Mouse (Mus musculus): ENCODE measurements around the gene 1700010I14Rik. TPM values are rescaled to one million over a fixed set of nuclear protein-coding genes. Genes with fewer than 3 reads are reported as not detected.

Gene 1700010I14Rik
- polyA plus RNA-seq, 1 experiment from 2014 or later = 2.3 TPM

GRCm38 (mm10) chr17:8986551-8986950 lies 1.6 kb upstream of the 1700010I14Rik start:
- H3K4me2 ChIP-seq (ENCODE audit: low read depth, severe bottlenecking) = no peak overlapping the region
- 88% methylated on average over 2 of the region's 2 CpGs for WGBS
- no peak overlapping the region for H3K9ac ChIP-seq (ENCODE audit: low read length)
- no peak for ATAC-seq (ENCODE audit: insufficient number of reproducible peaks, low FRiP score, low TSS enrichment, low read depth)
- DNase-seq (ENCODE audit: low spot score) = no peak
- H3K27me3 ChIP-seq (ENCODE audit: control insufficient read depth, insufficient read depth, low read length) = no peaks in the 10 kb centered on the region
- no peaks in the 10 kb centered on the region for H3K36me3 ChIP-seq (ENCODE audit: control insufficient read depth, insufficient read depth, low read length)
- H3K27ac ChIP-seq (replicated peaks; ENCODE audit: low read depth, low read length) = no peak overlapping the region
- no peaks in the 10 kb centered on the region for H3K4me1 ChIP-seq (ENCODE audit: control insufficient read depth, insufficient read depth, low read length)
- H3K9me3 ChIP-seq (ENCODE audit: control insufficient read depth, low read length) = no peaks in the 10 kb centered on the region
- no peak overlapping the region for H3K4me3 ChIP-seq (ENCODE audit: low read depth, low read length)

GRCm38 (mm10) chr17:8987369-8987768 lies 764 bp upstream of the 1700010I14Rik start:
- H3K4me1 ChIP-seq (ENCODE audit: control insufficient read depth, insufficient read depth, low read length) = no peaks in the 10 kb centered on the region
- H3K9me3 ChIP-seq (ENCODE audit: control insufficient read depth, low read length) = no peaks in the 10 kb centered on the region
- H3K27ac ChIP-seq (replicated peaks; ENCODE audit: low read depth, low read length) = no peak overlapping the region
- no peaks in the 10 kb centered on the region for H3K27me3 ChIP-seq (ENCODE audit: control insufficient read depth, insufficient read depth, low read length)
- no peak for DNase-seq (ENCODE audit: low spot score)
- H3K4me2 ChIP-seq (ENCODE audit: low read depth, severe bottlenecking) = no peak overlapping the region
- ATAC-seq (ENCODE audit: insufficient number of reproducible peaks, low FRiP score, low TSS enrichment, low read depth) = 0 out of 2 replicates have a peak, but pooled peaks have one; percentile 54
- no peaks in the 10 kb centered on the region for H3K36me3 ChIP-seq (ENCODE audit: control insufficient read depth, insufficient read depth, low read length)
- 83% methylated on average over 5 of the region's 5 CpGs for WGBS
- no peak overlapping the region for H3K9ac ChIP-seq (ENCODE audit: low read length)
- no peak overlapping the region for H3K4me3 ChIP-seq (ENCODE audit: low read depth, low read length)

DNA sequence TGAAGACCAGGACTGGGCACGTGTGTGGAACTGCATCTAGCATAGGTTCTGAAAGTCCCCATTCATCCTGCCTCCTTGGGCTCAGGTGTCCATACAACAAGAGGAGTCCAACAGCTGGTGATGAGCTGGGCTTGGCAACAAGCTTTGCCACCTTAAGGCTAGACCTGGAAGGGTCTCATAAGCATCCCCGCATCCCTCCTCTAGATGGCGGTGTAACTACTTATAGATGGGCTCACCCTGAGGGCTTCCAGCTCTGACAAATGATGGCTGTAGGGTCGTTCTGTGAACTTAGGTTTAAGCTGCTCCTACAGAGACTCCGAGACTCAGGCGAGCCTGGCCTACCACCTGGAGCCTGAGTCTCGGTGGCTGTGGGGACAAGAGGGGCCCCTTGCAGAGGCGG lies 3.0 kb downstream of the 1700010I14Rik start:
- Histone ChIP-seq H3K4me2 (ENCODE audit: low read depth, severe bottlenecking) (no peak overlapping the region), H3K9me3 (ENCODE audit: control insufficient read depth, low read length) (no peaks in the 10 kb centered on the region), H3K9ac (ENCODE audit: low read length) (no peak overlapping the region), H3K36me3 (ENCODE audit: control insufficient read depth, insufficient read depth, low read length) (no peaks in the 10 kb centered on the region), H3K4me1 (ENCODE audit: control insufficient read depth, insufficient read depth, low read length) (no peaks in the 10 kb centered on the region), H3K4me3 (ENCODE audit: low read depth, low read length) (no peak overlapping the region), H3K27me3 (ENCODE audit: control insufficient read depth, insufficient read depth, low read length) (no peaks in the 10 kb centered on the region), H3K27ac (replicated peaks; ENCODE audit: low read depth, low read length) (no peak overlapping the region)
- peak; percentile 42 for DNase-seq (ENCODE audit: low spot score)
- ATAC-seq (ENCODE audit: insufficient number of reproducible peaks, low FRiP score, low TSS enrichment, low read depth) = no peak
- WGBS = 25% methylated on average over 8 of the region's 8 CpGs

- ATAC-seq (ENCODE audit: insufficient number of reproducible peaks, low FRiP score, low TSS enrichment, low read depth) (no peak), DNase-seq (ENCODE audit: low spot score) (no peak)
- Histone ChIP-seq H3K27ac (replicated peaks; ENCODE audit: low read depth, low read length) (no peak overlapping the region), H3K4me1 (ENCODE audit: control insufficient read depth, insufficient read depth, low read length) (no peaks in the 10 kb centered on the region), H3K4me3 (ENCODE audit: low read depth, low read length) (no peak overlapping the region), H3K4me2 (ENCODE audit: low read depth, severe bottlenecking) (no peak overlapping the region), H3K36me3 (ENCODE audit: control insufficient read depth, insufficient read depth, low read length) (peaks cover 1% of the 10 kb centered on the region; the same call in 1 of the 2 replicates), H3K27me3 (ENCODE audit: control insufficient read depth, insufficient read depth, low read length) (no peaks in the 10 kb centered on the region), H3K9ac (ENCODE audit: low read length) (no peak overlapping the region), H3K9me3 (ENCODE audit: control insufficient read depth, low read length) (no peaks in the 10 kb centered on the region)
- whole genome bisulfite sequencing = 78% methylated on average over 1 of the region's 1 CpGs
Measured at GRCm38 (mm10) chr17:8995344-8995743, 7.2 kb downstream of the 1700010I14Rik start.

GRCm38 (mm10) chr17:9002438-9002837 lies 14.3 kb downstream of the 1700010I14Rik start:
- no peak overlapping the region for H3K9ac ChIP-seq (ENCODE audit: low read length)
- H3K27ac ChIP-seq (replicated peaks; ENCODE audit: low read depth, low read length) = no peak overlapping the region
- no peak overlapping the region for H3K4me3 ChIP-seq (ENCODE audit: low read depth, low read length)
- H3K36me3 ChIP-seq (ENCODE audit: control insufficient read depth, insufficient read depth, low read length) = peaks cover 2% of the 10 kb centered on the region; the same call in 1 of the 2 replicates
- no peaks in the 10 kb centered on the region for H3K9me3 ChIP-seq (ENCODE audit: control insufficient read depth, low read length)
- no peaks in the 10 kb centered on the region for H3K4me1 ChIP-seq (ENCODE audit: control insufficient read depth, insufficient read depth, low read length)
- ATAC-seq (ENCODE audit: insufficient number of reproducible peaks, low FRiP score, low TSS enrichment, low read depth) (no peak), DNase-seq (ENCODE audit: low spot score) (no peak)
- H3K4me2 ChIP-seq (ENCODE audit: low read depth, severe bottlenecking) = no peak overlapping the region
- no peaks in the 10 kb centered on the region for H3K27me3 ChIP-seq (ENCODE audit: control insufficient read depth, insufficient read depth, low read length)
- 76% methylated on average over 4 of the region's 4 CpGs for WGBS

- Histone ChIP-seq H3K4me2 (ENCODE audit: low read depth, severe bottlenecking) (no peak overlapping the region), H3K36me3 (ENCODE audit: control insufficient read depth, insufficient read depth, low read length) (peaks cover 2% of the 10 kb centered on the region; the same call in 1 of the 2 replicates), H3K9ac (ENCODE audit: low read length) (no peak overlapping the region), H3K4me1 (ENCODE audit: control insufficient read depth, insufficient read depth, low read length) (no peaks in the 10 kb centered on the region), H3K27me3 (ENCODE audit: control insufficient read depth, insufficient read depth, low read length) (no peaks in the 10 kb centered on the region), H3K9me3 (ENCODE audit: control insufficient read depth, low read length) (no peaks in the 10 kb centered on the region), H3K4me3 (ENCODE audit: low read depth, low read length) (no peak overlapping the region), H3K27ac (replicated peaks; ENCODE audit: low read depth, low read length) (no peak overlapping the region)
- ATAC-seq (ENCODE audit: insufficient number of reproducible peaks, low FRiP score, low TSS enrichment, low read depth) (no peak), DNase-seq (ENCODE audit: low spot score) (no peak)
- WGBS = 81% methylated on average over 4 of the region's 4 CpGs
Measured at GRCm38 (mm10) chr17:9004516-9004915, 16.4 kb downstream of the 1700010I14Rik start.

GRCm38 (mm10) chr17:9023198-9023942 lies 35.2 kb downstream of the 1700010I14Rik start:
- 35% methylated on average over 14 of the region's 14 CpGs for WGBS
- no peak overlapping the region for H3K27ac ChIP-seq (replicated peaks; ENCODE audit: low read depth, low read length)
- ATAC-seq (ENCODE audit: insufficient number of reproducible peaks, low FRiP score, low TSS enrichment, low read depth) (no peak), DNase-seq (ENCODE audit: low spot score) (no peak)
- H3K4me3 ChIP-seq (ENCODE audit: low read depth, low read length) = no peak overlapping the region
- no peaks in the 10 kb centered on the region for H3K36me3 ChIP-seq (ENCODE audit: control insufficient read depth, insufficient read depth, low read length)
- H3K27me3 ChIP-seq (ENCODE audit: control insufficient read depth, insufficient read depth, low read length) = no peaks in the 10 kb centered on the region
- H3K9me3 ChIP-seq (ENCODE audit: control insufficient read depth, low read length) = no peaks in the 10 kb centered on the region
- H3K4me1 ChIP-seq (ENCODE audit: control insufficient read depth, insufficient read depth, low read length) = no peaks in the 10 kb centered on the region
- H3K9ac ChIP-seq (ENCODE audit: low read length) = no peak overlapping the region
- H3K4me2 ChIP-seq (ENCODE audit: low read depth, severe bottlenecking) = no peak overlapping the region

DNA sequence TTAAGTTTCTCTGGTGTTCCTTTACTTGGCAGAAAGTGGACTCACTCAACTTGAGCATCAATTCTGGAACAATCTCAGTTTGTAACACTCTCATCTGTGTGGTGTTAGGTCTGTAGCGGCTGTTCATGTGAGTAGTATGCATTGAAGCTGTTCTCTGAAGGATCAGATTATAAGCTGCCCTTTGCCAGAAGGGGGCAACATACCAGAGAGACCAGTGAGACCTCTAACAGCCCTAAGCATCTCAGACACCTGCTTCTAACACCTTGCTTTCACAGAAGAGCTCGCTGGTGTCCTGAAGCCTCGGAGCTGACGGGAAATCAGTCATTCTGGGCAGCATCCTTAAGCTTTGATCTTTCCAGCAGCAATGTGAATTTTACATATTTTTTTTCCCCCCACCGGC lies 42.0 kb downstream of the 1700010I14Rik start:
- Histone ChIP-seq H3K9me3 (ENCODE audit: control insufficient read depth, low read length) (no peaks in the 10 kb centered on the region), H3K36me3 (ENCODE audit: control insufficient read depth, insufficient read depth, low read length) (no peaks in the 10 kb centered on the region), H3K4me3 (ENCODE audit: low read depth, low read length) (no peak overlapping the region), H3K4me1 (ENCODE audit: control insufficient read depth, insufficient read depth, low read length) (no peaks in the 10 kb centered on the region), H3K9ac (ENCODE audit: low read length) (no peak overlapping the region), H3K27ac (replicated peaks; ENCODE audit: low read depth, low read length) (no peak overlapping the region), H3K4me2 (ENCODE audit: low read depth, severe bottlenecking) (no peak overlapping the region), H3K27me3 (ENCODE audit: control insufficient read depth, insufficient read depth, low read length) (no peaks in the 10 kb centered on the region)
- DNase-seq (ENCODE audit: low spot score) (no peak), ATAC-seq (ENCODE audit: insufficient number of reproducible peaks, low FRiP score, low TSS enrichment, low read depth) (no peak)
- 51% methylated on average over 5 of the region's 5 CpGs for WGBS
